Mouse (Mus musculus): ENCODE measurements around the gene Dcakd.
A peak's percentile ranks its signal among the peaks of the same experiment; 100 is the strongest.

Dcakd gene

DNA sequence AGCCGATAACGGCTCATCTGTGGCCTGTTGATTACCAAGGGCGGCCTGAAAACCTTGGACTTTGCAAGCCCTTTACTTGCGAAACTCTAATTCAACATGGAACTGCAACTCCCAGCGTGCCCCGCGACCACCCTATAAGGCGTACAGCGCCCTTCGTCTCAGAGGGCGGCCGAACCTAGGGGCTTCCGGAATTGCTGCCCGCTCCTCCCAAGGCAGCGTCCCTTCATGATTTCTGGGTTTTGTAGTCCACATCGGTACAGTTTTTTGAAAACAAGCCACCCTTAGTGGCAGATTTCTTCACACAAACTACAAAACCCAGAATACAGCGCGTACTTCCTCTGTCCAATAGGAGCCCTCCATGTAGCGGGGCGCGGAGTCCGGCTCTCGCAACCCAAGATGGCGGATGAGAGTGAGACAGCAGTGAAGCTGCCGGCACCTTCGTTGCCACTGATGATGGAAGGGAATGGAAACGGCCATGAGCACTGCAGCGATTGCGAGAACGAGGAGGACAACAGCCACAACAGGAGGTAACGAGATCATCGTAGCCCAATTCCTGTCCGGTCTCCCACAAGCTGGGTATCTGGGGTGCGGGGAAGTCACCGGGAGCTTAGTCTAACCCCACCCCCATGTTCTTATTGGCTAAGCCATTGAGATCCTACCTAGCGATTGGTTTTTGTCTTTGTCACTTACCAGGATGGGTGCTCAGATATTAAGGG is at the start of gene Dcakd, which contains the start of gene Nmt1:
Dcakd (minus strand) TSS at position 158 of the 716 bp plus-strand sequence.
Nmt1 (plus strand) TSS at position 15 of the 716 bp plus-strand sequence.
- peak; percentile 99 for DNase-seq (ENCODE audit: low read depth, low spot score)

DNA sequence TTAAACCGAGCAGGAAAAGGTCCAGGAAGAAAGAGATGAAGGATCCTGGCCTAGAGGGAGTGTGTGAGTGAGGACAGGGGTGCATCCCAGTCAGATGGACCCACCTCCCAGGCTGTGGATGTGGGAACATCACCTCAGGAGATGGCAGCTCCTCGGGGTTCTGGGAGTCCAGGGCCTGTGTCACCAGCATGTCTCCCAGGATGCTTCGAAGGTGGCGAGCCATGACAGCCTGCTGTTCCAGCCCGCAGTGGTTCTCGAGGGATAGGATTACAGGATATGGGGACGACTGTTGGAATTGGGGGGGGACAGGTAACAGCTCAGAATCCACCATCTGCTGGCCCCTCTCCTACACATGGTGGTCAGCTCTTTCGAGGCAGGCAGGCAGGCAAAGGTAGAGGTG is 48.4 kb upstream of the Dcakd start:
- DNase-seq (ENCODE audit: low read depth, low spot score) = no peak

DNA sequence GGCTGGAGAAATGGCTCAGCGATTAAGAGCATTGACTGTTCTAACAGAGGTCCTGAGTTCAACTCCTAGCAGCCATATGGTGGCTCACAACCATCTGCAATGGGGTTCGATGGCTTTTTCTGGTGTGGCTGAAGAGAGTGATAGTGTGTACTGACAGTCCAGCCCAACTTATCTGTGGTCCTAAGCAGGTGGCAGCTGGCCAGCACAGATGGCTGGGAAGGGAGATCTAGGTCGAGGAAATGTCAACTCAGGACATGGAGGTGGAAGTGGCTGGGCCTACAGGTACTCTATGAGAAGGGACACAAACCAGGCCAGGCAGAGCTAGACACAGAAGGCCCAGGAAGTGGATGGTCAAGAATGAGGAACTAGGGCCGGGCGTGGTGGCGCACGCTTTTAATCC is 47.9 kb upstream of the Dcakd start:
- peak; percentile 79 for DNase-seq (ENCODE audit: low read depth, low spot score)

- DNase-seq (ENCODE audit: low read depth, low spot score) = no peak
Observed at GRCm38 (mm10) chr11:103074796-103075323, 46.7 kb upstream of the Dcakd start.

DNA sequence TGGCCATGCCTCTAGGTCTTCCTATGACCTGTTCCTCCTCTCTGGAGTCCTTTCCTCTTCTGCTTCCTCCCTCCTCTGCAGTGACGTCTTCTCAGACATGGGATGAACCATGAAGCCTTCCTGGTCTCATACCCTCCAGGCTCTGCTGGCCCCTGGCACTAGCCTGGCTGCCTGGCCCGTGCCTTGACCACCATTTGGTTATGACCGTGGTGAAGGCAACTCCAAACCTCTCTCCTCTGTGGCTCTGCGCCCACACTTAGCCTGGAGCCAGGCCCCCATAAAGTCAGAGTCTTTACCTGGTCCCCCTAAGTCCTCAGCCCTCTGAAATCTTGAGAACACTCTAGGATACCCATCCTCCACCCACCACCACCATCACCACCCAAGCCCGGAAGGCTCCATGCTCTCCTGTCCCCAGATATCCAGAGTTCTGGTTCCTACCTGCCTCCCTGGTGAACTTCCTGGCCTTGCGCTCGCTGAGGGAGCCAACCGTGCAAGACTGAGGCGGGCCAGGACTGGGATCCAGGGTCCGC is 46.1 kb upstream of the Dcakd start:
- no peak for DNase-seq (ENCODE audit: low read depth, low spot score)

GRCm38 (mm10) chr11:103073671-103074070 is 45.5 kb upstream of the Dcakd start:
- no peak for DNase-seq (ENCODE audit: low read depth, low spot score)

GRCm38 (mm10) chr11:103070322-103070880 is 42.3 kb upstream of the Dcakd start:
- no peak for DNase-seq (ENCODE audit: low read depth, low spot score)

GRCm38 (mm10) chr11:103069731-103070130 is 41.6 kb upstream of the Dcakd start:
- no peak for DNase-seq (ENCODE audit: low read depth, low spot score)

- no peak for DNase-seq (ENCODE audit: low read depth, low spot score)
Observed at GRCm38 (mm10) chr11:103068884-103069283, 40.8 kb upstream of the Dcakd start.

DNA sequence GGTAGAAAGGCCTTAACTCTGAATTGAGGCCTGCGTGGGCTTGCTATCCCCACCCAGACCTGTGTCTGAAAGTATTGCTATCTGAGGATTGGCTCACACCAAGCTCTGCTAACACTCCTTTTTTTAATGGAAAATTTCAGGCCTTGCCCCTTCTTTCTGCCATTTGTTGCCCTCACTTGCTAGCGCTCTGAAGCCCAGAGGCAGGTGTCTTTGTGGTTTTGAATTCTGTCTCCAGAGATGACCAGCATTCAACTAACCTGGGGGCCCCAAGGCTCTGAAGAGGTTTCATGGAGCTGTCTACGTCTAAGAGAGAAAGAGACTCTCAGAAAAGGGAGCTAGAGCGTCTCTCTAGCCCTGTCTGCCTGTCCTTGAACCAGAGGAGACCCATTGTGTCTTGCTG is 40.1 kb upstream of the Dcakd start:
- no peak for DNase-seq (ENCODE audit: low read depth, low spot score)

GRCm38 (mm10) chr11:103067457-103068001 is 39.4 kb upstream of the Dcakd start:
- peak; percentile 43 for DNase-seq (ENCODE audit: low read depth, low spot score)

DNA sequence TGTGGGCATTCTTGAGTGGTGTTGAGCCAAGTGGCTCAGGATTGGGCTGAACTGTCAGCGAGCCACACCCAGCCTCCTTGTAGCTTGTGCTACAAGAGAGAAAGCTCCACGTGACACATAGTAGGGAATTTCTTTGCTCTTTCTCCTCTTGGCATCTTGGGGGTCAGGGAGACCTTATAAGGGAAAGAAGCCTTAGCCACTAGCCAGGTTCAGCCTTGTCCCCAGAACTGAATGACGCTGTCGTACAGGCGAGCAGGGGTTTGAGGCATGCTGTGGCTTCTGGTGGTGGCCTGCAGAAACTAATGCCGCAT is 38.9 kb upstream of the Dcakd start:
- DNase-seq (ENCODE audit: low read depth, low spot score) = no peak

- no peak for DNase-seq (ENCODE audit: low read depth, low spot score)
Observed at GRCm38 (mm10) chr11:103066191-103067050, 38.3 kb upstream of the Dcakd start.

- DNase-seq (ENCODE audit: low read depth, low spot score) = no peak
Observed at GRCm38 (mm10) chr11:103058499-103059085, 30.5 kb upstream of the Dcakd start.

- no peak for DNase-seq (ENCODE audit: low read depth, low spot score)
Observed at GRCm38 (mm10) chr11:103056636-103057035, 28.5 kb upstream of the Dcakd start.

DNA sequence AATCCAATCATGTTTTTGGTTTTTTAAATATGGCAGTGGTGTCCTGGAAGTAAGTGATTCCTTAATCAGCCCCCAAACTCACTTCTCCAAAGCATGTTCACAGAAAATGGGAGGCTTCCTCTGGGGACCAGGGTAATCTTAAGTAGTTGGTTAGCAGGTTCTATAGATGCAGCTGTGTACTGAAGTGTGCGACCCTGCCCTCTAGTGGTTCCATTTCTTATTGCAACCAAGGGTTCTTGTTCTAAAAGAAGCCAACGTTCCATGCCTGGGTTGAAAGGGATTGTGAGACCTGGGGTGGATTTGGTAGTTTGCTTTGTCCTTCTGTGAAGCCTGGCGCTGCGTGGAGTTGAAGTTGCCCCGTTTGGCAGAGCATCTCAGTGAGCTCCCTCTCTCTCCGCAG is 26.7 kb upstream of the Dcakd start:
- DNase-seq (ENCODE audit: low read depth, low spot score) = peak; percentile 91

DNA sequence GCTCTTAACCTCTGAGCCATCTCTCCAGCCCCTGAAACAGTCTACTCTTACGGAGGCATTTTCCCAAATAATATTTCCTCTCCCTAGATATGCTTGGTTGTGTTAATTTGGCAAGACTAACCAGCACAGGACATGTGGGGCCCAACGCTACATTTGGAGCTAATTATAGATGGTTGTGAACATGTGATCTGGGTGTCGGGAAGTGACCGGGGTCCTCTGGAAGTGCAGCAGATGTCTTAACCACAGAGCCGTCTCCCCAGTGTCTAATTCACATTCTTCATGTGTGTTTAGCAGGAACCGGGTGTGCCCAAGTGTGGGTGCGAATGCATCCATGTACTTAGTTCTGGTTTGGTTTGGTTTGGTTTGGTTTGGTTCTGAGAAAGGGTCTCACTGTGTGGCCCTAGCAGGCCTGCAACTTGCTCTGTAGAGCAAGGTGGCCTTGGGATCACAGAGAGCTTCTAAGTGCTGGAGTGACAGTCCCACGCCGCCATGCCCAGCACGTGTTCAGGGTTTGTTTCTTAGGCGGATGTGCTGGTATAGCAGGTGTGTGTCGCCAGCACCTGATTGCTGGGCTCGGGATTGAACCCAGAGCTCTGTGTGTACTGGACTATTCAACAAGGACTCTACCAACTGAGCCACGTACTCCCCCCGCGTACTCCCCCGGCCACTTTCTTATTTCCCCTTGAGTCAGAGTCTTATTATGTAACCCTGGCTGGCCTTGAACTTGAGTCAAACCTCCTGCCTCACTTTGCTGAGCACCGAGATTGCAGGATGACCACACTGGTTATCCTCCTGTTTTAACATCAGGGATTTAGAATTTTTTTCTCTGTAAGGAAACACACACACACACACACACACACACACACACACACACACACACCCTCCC is 25.3 kb upstream of the Dcakd start:
- DNase-seq (ENCODE audit: low read depth, low spot score) = peak; percentile 26

- DNase-seq (ENCODE audit: low read depth, low spot score) = no peak
Observed at GRCm38 (mm10) chr11:103052078-103052477, 23.9 kb upstream of the Dcakd start.

- DNase-seq (ENCODE audit: low read depth, low spot score) = peak; percentile 81
Observed at GRCm38 (mm10) chr11:103051249-103051691, 23.1 kb upstream of the Dcakd start.

DNA sequence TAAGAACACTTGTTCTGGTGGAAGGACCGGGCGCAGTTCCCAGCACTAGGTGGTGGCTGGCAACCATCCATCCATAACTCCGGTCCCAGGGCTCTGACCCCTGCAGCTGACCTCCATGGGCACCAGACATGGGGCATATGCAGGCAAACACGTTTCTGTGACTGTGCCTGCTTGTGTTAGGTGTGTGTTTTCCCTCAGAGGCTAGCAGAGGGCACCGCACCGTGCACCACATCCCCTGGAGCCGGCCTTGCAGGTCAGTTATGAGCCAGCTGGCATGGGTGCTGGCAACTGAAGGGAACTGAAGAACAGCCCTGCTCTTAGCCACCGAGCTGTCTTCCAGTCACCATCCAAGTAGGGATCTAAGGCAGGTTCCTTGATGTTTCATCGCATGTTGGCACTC is 22.0 kb upstream of the Dcakd start:
- peak; percentile 61 for DNase-seq (ENCODE audit: low read depth, low spot score)

All from brain, adult 2 months (tissue).